Mouse (Mus musculus): ENCODE measurements around the gene Ankdd1b. TPM values are rescaled to one million over a fixed set of nuclear protein-coding genes. Genes with fewer than 3 reads are reported as not detected.

Ankdd1b gene
- total RNA-seq, 2 experiments from 2014 or later, result 0.86 to 0.90 TPM

- DNase-seq (ENCODE audit: low spot score in 2 of 2), result no peak
Observed at GRCm38 (mm10) chr13:96414384-96414783, 56.6 kb downstream of the Ankdd1b start.

- DNase-seq (ENCODE audit: low spot score in 2 of 2), result no peak
Observed at GRCm38 (mm10) chr13:96408786-96409185, 62.2 kb downstream of the Ankdd1b start.

- no peak for DNase-seq (ENCODE audit: low spot score in 2 of 2)
Observed at GRCm38 (mm10) chr13:96407040-96407439, 64.0 kb downstream of the Ankdd1b start.

- no peak for DNase-seq (ENCODE audit: low spot score in 2 of 2)
Observed at GRCm38 (mm10) chr13:96405518-96405917, 65.5 kb downstream of the Ankdd1b start.

GRCm38 (mm10) chr13:96401251-96401650 lies 69.7 kb downstream of the Ankdd1b start:
- no peak for DNase-seq (ENCODE audit: low spot score in 2 of 2)

- DNase-seq (ENCODE audit: low spot score in 2 of 2), result no peak
Observed at GRCm38 (mm10) chr13:96389301-96389700, 81.7 kb downstream of the Ankdd1b start.

GRCm38 (mm10) chr13:96388042-96388888 lies 82.7 kb downstream of the Ankdd1b start, which contains the start of gene Poc5:
TSS of gene Poc5 (plus strand) at chr13:96388294.
- peak; percentile 97 for DNase-seq (ENCODE audit: low spot score in 2 of 2)

- DNase-seq (ENCODE audit: low spot score in 2 of 2), result no peak
Observed at GRCm38 (mm10) chr13:96377883-96378282, 93.1 kb downstream of the Ankdd1b start.

- no peak for DNase-seq (ENCODE audit: low spot score in 2 of 2)
Observed at GRCm38 (mm10) chr13:96376871-96377270, 94.1 kb downstream of the Ankdd1b start.

GRCm38 (mm10) chr13:96375519-96375918 lies 95.5 kb downstream of the Ankdd1b start:
- no peak for DNase-seq (ENCODE audit: low spot score in 2 of 2)

Other genes starting within 250 kb of the Ankdd1b start
- 10 to 100 TPM; 13.1 to 14.0 TPM for gene Poc5, start 82.9 kb downstream of the Ankdd1b start, total RNA-seq (2021)
- not detected for gene Gm17622, start 19.5 kb upstream of the Ankdd1b start, total RNA-seq (2021)
- 10 to 100 TPM; 23.3 to 32.6 TPM for gene Polk, start 71.4 kb upstream of the Ankdd1b start, total RNA-seq (2021)
- gene Col4a3bp, start 71.4 kb upstream of the Ankdd1b start, total RNA-seq (2021), result 100 to 1,000 TPM in 1 of 2 experiments, 10 to 100 TPM in 1; 72.4 to 112 TPM
- gene Hmgcr, start 199.7 kb upstream of the Ankdd1b start, total RNA-seq (2021), result 100 to 1,000 TPM in 1 of 2 experiments, 10 to 100 TPM in 1; 54.0 to 187 TPM

Data from adrenal gland, adult 18-20 months (tissue).